In the genomic region with DNA sequence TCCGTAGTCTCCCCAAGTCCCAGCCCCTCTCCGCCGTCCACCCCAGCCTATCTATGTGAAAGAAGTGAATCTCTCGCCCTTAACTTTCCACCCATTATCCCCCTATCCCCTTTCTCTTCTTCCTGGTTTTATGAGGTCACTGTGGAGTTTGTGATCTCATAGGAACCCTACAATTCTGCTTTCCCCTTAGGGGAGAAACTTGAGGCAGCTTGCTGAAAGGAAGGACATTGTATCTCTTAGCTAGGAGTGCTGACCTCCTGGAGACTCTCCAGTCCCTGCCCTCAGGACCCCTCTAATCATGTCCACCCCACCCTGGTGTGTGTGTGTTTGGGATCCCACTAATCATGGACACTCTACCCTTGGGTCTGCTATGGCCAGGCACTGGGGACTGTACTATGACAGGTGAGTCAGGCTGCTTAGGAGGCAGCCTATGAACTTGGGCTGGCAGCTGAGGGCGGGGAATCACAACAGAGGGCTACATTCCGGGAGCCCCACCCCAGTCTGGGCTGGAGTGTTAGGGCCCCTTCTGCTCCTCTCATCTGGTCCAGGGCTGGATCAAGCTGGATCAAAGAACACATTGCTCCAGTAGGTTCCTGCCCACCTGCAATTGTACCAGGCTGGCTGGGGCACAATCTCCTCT, we compare ENCODE assay signal across 8 mouse cellular contexts. TPM values are rescaled to one million over a fixed set of nuclear protein-coding genes. Genes with fewer than 3 reads are reported as not detected.
DNase-seq lines count a peak whose midpoint lies in the region; ATAC-seq and TF ChIP-seq lines count a peak whose summit lies in the region.

No protein-coding gene starts in this region.

- H3K4me3 ChIP-seq in testis, adult 2 months (ENCODE audit: control insufficient read depth, low read depth, low read length), result peak overlapping the region; percentile 92
- peak overlapping the region; percentile 93 for H3K4me3 ChIP-seq in forebrain, embryonic 14.5 days (ENCODE audit: low read depth, low read length)
- H3K4me3 ChIP-seq in midbrain, embryonic 11.5 days (ENCODE audit: low read depth, low read length), result peak overlapping the region; percentile 75

- H3K36me3 ChIP-seq in testis, adult 2 months (ENCODE audit: control insufficient read depth, insufficient read depth, low read length), result no peaks in the 10 kb centered on the region
- peaks cover 19% of the 10 kb centered on the region for H3K36me3 ChIP-seq in forebrain, embryonic 14.5 days (ENCODE audit: control insufficient read depth, insufficient read depth, low read length)
- no peaks in the 10 kb centered on the region for H3K36me3 ChIP-seq in midbrain, embryonic 11.5 days (ENCODE audit: control insufficient read depth, insufficient read depth, low read length)

- no peak for ATAC-seq in forebrain, embryonic 14.5 days
- ATAC-seq in midbrain, embryonic 11.5 days (ENCODE audit: low FRiP score), result no peak

- 23% methylated on average over 6 of the region's 6 CpGs for WGBS in forebrain, embryonic 14.5 days
- WGBS in midbrain, embryonic 11.5 days, result 25% methylated on average over 6 of the region's 6 CpGs

- H3K9me3 ChIP-seq in forebrain, embryonic 14.5 days (replicated peaks; ENCODE audit: control insufficient read depth, low read length), result no peaks in the 10 kb centered on the region
- no peaks in the 10 kb centered on the region for H3K9me3 ChIP-seq in midbrain, embryonic 11.5 days (ENCODE audit: control insufficient read depth, low read length)

- no peak for TF ChIP-seq CTCF in testis, adult 2 months (IDR thresholded peaks at IDR 0.05; ENCODE audit: control insufficient read depth, insufficient read depth, insufficient replicate concordance, low read depth, low read length)

- peak; percentile 48; the same call in 1 of the 2 replicates for TF ChIP-seq POLR2A in testis, adult 2 months (IDR thresholded peaks at IDR 0.05; ENCODE audit: control insufficient read depth, low read depth, low read length)

- peak overlapping the region; percentile 87 for H3K9ac ChIP-seq in forebrain, embryonic 14.5 days (ENCODE audit: low read length)
- H3K9ac ChIP-seq in midbrain, embryonic 11.5 days (ENCODE audit: low read length), result peak overlapping the region; percentile 81

- H3K4me1 ChIP-seq in testis, adult 2 months (ENCODE audit: control insufficient read depth, insufficient read depth, low read length), result peaks cover 8% of the 10 kb centered on the region
- peaks cover 21% of the 10 kb centered on the region for H3K4me1 ChIP-seq in forebrain, embryonic 14.5 days (ENCODE audit: control insufficient read depth, insufficient read depth, low read length)
- H3K4me1 ChIP-seq in midbrain, embryonic 11.5 days (ENCODE audit: control insufficient read depth, insufficient read depth, low read length), result peaks cover 20% of the 10 kb centered on the region

- no peaks in the 10 kb centered on the region for H3K27me3 ChIP-seq in testis, adult 2 months (ENCODE audit: control insufficient read depth, insufficient read depth, low read length)
- no peaks in the 10 kb centered on the region for H3K27me3 ChIP-seq in forebrain, embryonic 14.5 days (replicated peaks; ENCODE audit: control insufficient read depth, insufficient read depth, low read length)
- no peaks in the 10 kb centered on the region for H3K27me3 ChIP-seq in midbrain, embryonic 11.5 days (ENCODE audit: control insufficient read depth, insufficient read depth, low read length)

- H3K27ac ChIP-seq in testis, adult 2 months (ENCODE audit: control insufficient read depth, insufficient read depth, low read depth, low read length), result peak overlapping the region; percentile 97
- H3K27ac ChIP-seq in forebrain, embryonic 14.5 days (ENCODE audit: low read depth, low read length), result peak overlapping the region; percentile 84; the same call in 1 of the 2 replicates
- 0 out of 2 replicates have a peak overlapping the region, but pooled peaks have one; percentile 4 for H3K27ac ChIP-seq in midbrain, embryonic 11.5 days (ENCODE audit: low read depth, low read length)

- H3K4me2 ChIP-seq in forebrain, embryonic 14.5 days (ENCODE audit: low read length), result peak overlapping the region; percentile 74
- peak overlapping the region; percentile 61 for H3K4me2 ChIP-seq in midbrain, embryonic 11.5 days

- DNase-seq in testis, postnatal 14 days (ENCODE audit: low spot score), result no peak
- DNase-seq in forebrain, embryonic 14.5 days (ENCODE audit: low spot score), result no peak
- DNase-seq in kidney, postnatal 36 days, result peak; percentile 68 to 81
- no peak for DNase-seq in midbrain, embryonic 11.5 days (ENCODE audit: low spot score, missing footprints)
- DNase-seq in yolk sac, embryonic 10.5 days (ENCODE audit: low spot score), result no peak
- no peak for DNase-seq in frontal cortex, postnatal 25 days (ENCODE audit: low spot score in 2 of 2)
- no peak for DNase-seq in layer of hippocampus, adult 8-10 months (ENCODE audit: low spot score in 2 of 2)

RNA-seq across cellular contexts. Expression of a gene that starts 1.1 kb away (rescaled TPM):
- polyA plus RNA-seq in testis, adult 2 months (2012; rRNA removed), result 15.0 and 15.6 TPM in 2 replicates
- polyA plus RNA-seq in forebrain, embryonic 14.5 days (2014; fragmentation: Nextera tagmentation; extraction: Ambion mirVana), result 4.6 and 6.6 TPM in 2 replicates
- 4.5 and 5.8 TPM in 2 replicates for polyA plus RNA-seq in midbrain, embryonic 11.5 days (2014; fragmentation: Nextera tagmentation; extraction: Ambion mirVana)
- total RNA-seq in layer of hippocampus, adult 8-10 months (2022), result 10 to 100 TPM; 14.7 to 24.8 (median 19.2) TPM

RNA-seq across cellular contexts. Expression of a gene that starts 1.1 kb away (rescaled TPM):
- 131 and 139 TPM in 2 replicates for polyA plus RNA-seq in testis, adult 2 months (2012; rRNA removed)
- 12.3 and 12.4 TPM in 2 replicates for polyA plus RNA-seq in forebrain, embryonic 14.5 days (2014; fragmentation: Nextera tagmentation; extraction: Ambion mirVana)
- polyA plus RNA-seq in midbrain, embryonic 11.5 days (2014; fragmentation: Nextera tagmentation; extraction: Ambion mirVana), result 27.3 and 28.3 TPM in 2 replicates
- 10 to 100 TPM; 18.8 to 26.8 (median 22.5) TPM for total RNA-seq in layer of hippocampus, adult 8-10 months (2022)

RNA-seq across cellular contexts. Expression of a gene that starts 1.2 kb away (rescaled TPM):
- 175 and 181 TPM in 2 replicates for polyA plus RNA-seq in testis, adult 2 months (2012; rRNA removed)
- polyA plus RNA-seq in forebrain, embryonic 14.5 days (2014; fragmentation: Nextera tagmentation; extraction: Ambion mirVana), result 0.10 TPM in 1 of 2 replicates, not detected in the other
- polyA plus RNA-seq in midbrain, embryonic 11.5 days (2014; fragmentation: Nextera tagmentation; extraction: Ambion mirVana), result 0.10 and 0.16 TPM in 2 replicates
- under 1 TPM; 0.22 to 0.69 (median 0.34) TPM for total RNA-seq in layer of hippocampus, adult 8-10 months (2022)

RNA-seq across cellular contexts. Expression of a gene that starts 11.1 kb away (rescaled TPM):
- polyA plus RNA-seq in testis, adult 2 months (2012; rRNA removed), result 37.9 and 42.4 TPM in 2 replicates
- 1.5 and 4.6 TPM in 2 replicates for polyA plus RNA-seq in forebrain, embryonic 14.5 days (2014; fragmentation: Nextera tagmentation; extraction: Ambion mirVana)
- 4.5 and 6.8 TPM in 2 replicates for polyA plus RNA-seq in midbrain, embryonic 11.5 days (2014; fragmentation: Nextera tagmentation; extraction: Ambion mirVana)
- 10 to 100 TPM in 3 of 4 experiments, 1 to 10 TPM in 1; 8.0 to 14.2 (median 10.6) TPM for total RNA-seq in layer of hippocampus, adult 8-10 months (2022)

RNA-seq across cellular contexts. Expression of a gene that starts 15.5 kb away (rescaled TPM):
- polyA plus RNA-seq in testis, adult 2 months (2012; rRNA removed), result 0.22 and 0.24 TPM in 2 replicates
- polyA plus RNA-seq in forebrain, embryonic 14.5 days (2014; fragmentation: Nextera tagmentation; extraction: Ambion mirVana), result not detected in 2 replicates
- polyA plus RNA-seq in midbrain, embryonic 11.5 days (2014; fragmentation: Nextera tagmentation; extraction: Ambion mirVana), result 0.19 and 0.34 TPM in 2 replicates
- under 1 TPM; 0.12 to 0.49 (median 0.28) TPM for total RNA-seq in layer of hippocampus, adult 8-10 months (2022)

Comparison
In these comparisons a context has a peak if more than half of its experiments do, and no peak if none do; other contexts are left out.
1. H3K27ac ChIP-seq: peak in every context shown above with its lines; median percentile 97 in testis, adult 2 months; 84 in forebrain, embryonic 14.5 days; 4 in midbrain, embryonic 11.5 days.
2. DNase-seq: peak in kidney, postnatal 36 days (2 of 2); none in testis, postnatal 14 days (single experiment), forebrain, embryonic 14.5 days (single experiment), midbrain, embryonic 11.5 days (single experiment), yolk sac, embryonic 10.5 days (single experiment), frontal cortex, postnatal 25 days (0 of 2) and layer of hippocampus, adult 8-10 months (0 of 2).
3. RNA of a gene that starts 1.2 kb away (polyA plus RNA-seq): 175 to 181 TPM in testis, adult 2 months; 0.10 to 0.16 TPM in midbrain, embryonic 11.5 days and 0.10 TPM in forebrain, embryonic 14.5 days; every median in the first group is over 100 times any median in the second.
4. Peak in every context shown above with its lines, with median percentiles within 50 percentile points of each other: H3K4me3 ChIP-seq.